Mouse (Mus musculus) stomach, postnatal 0 days (tissue): Measurements from ENCODE around the gene Dnm3. TPM values are rescaled to one million over a fixed set of nuclear protein-coding genes. Genes with fewer than 3 reads are reported as not detected.

Experiments
- ATAC-seq: fragments of 200-750 bp; cut with Nextera tagmentation; 2 replicates; pipeline ENCODE4 v1.8.0; 2017; ENCODE audit not compliant: low FRiP score, low TSS enrichment
- DNase-seq: peaks from one replicate; pipeline ENCODE4 v3.0.0-alpha.2; 2016; ENCODE audit warnings: low spot score
- H3K27ac ChIP-seq: fragments of 300-500 bp; sonication (generic); replicated peaks from 2 replicates; pipeline ENCODE4 v1.5.1; 2014; ENCODE audit warnings: mild to moderate bottlenecking, control low read depth
- H3K27me3 ChIP-seq: fragments of 300-500 bp; sonication (generic); 2 replicates; pipeline ENCODE4 v1.6.1; 2014; ENCODE audit warnings: low read length; ENCODE audit not compliant: control insufficient read depth, insufficient read depth
- H3K36me3 ChIP-seq: fragments of 300-500 bp; sonication (generic); 2 replicates; pipeline ENCODE4 v1.6.1; 2014; ENCODE audit warnings: low read length, mixed read lengths; ENCODE audit not compliant: control insufficient read depth, insufficient read depth
- H3K4me1 ChIP-seq: fragments of 300-500 bp; sonication (generic); replicated peaks from 2 replicates; pipeline ENCODE4 v1.6.1; 2014; ENCODE audit warnings: antibody characterized with exemption; ENCODE audit not compliant: control insufficient read depth, insufficient read depth
- H3K4me2 ChIP-seq: fragments of 300-500 bp; sonication (generic); replicated peaks from 2 replicates; pipeline ENCODE4 v1.6.1; 2014; ENCODE audit warnings: low read depth, mild to moderate bottlenecking, control low read depth, moderate library complexity
- H3K4me3 ChIP-seq: fragments of 300-500 bp; sonication (generic); 2 replicates; pipeline ENCODE4 v1.5.1; 2014; ENCODE audit warnings: low read depth, low read length, control low read depth
- H3K9ac ChIP-seq: fragments of 300-500 bp; sonication (generic); 2 replicates; pipeline ENCODE4 v1.6.1; 2014; ENCODE audit warnings: mild to moderate bottlenecking, low read length, control low read depth, mixed read lengths
- H3K9me3 ChIP-seq: fragments of 300-500 bp; sonication (generic); 2 replicates; pipeline ENCODE4 v1.6.1; 2016; ENCODE audit warnings: low read length; ENCODE audit not compliant: control insufficient read depth
- CTCF ChIP-seq: IDR thresholded peaks from 2 replicates; pipeline ENCODE4 v1.5.1; 2016; ENCODE audit warnings: antibody characterized with exemption, low read depth, mild to moderate bottlenecking, moderate library complexity
- EP300 ChIP-seq: optimal IDR thresholded peaks from 2 replicates; pipeline ENCODE3; 2016; ENCODE audit warnings: antibody characterized with exemption
- WGBS: fragments of 180-500 bp; shearing (Covaris S2); extraction: QIAGEN DNeasy Blood & Tissue Kit; methylation state at CpG from one replicate; pipeline ENCODE4 v1.1.7; 2014; 5-methylcytosine and 5-hydroxymethylcytosine counted together
- polyA plus RNA-seq: library from polyadenylated mRNA; unstranded; fragments of >200 nt; fragmentation: Nextera tagmentation; extraction: Ambion mirVana; gene quantifications from 2 replicates; pipeline ENCODE4 v1.2.1, GENCODE M21; 2015

Gene Dnm3
- polyA plus RNA-seq, 1 experiment from 2014 or later, result 2.1 TPM

GRCm38 (mm10) chr1:162181187-162181975, 296.5 kb downstream of the Dnm3 start:
- no peak overlapping the region for H3K4me3 ChIP-seq
- no peak overlapping the region for H3K9ac ChIP-seq
- no peaks in the 10 kb centered on the region for H3K27me3 ChIP-seq
- H3K4me1 ChIP-seq, result peaks cover under 1% of the 10 kb centered on the region
- no peak for DNase-seq
- no peaks in the 10 kb centered on the region for H3K36me3 ChIP-seq
- no peak overlapping the region for H3K4me2 ChIP-seq
- TF ChIP-seq EP300 (no peak), CTCF (peak; percentile 31)
- no peaks in the 10 kb centered on the region for H3K9me3 ChIP-seq
- 66% methylated on average over 7 of the region's 7 CpGs for WGBS
- no peak for ATAC-seq
- H3K27ac ChIP-seq, result peak overlapping the region; percentile 30; the same call in 1 of the 2 replicates

GRCm38 (mm10) chr1:162180451-162180850, 297.4 kb downstream of the Dnm3 start:
- H3K9ac ChIP-seq, result no peak overlapping the region
- no peak overlapping the region for H3K4me2 ChIP-seq
- H3K4me1 ChIP-seq, result no peaks in the 10 kb centered on the region; the same call in 1 of the 2 replicates
- ATAC-seq, result no peak
- DNase-seq, result no peak
- no peak for TF ChIP-seq EP300
- 38% methylated on average over 7 of the region's 7 CpGs for WGBS
- no peak overlapping the region for H3K27ac ChIP-seq
- no peak overlapping the region for H3K4me3 ChIP-seq
- H3K36me3 ChIP-seq, result no peaks in the 10 kb centered on the region
- no peaks in the 10 kb centered on the region for H3K9me3 ChIP-seq
- H3K27me3 ChIP-seq, result no peaks in the 10 kb centered on the region

- no peak for TF ChIP-seq CTCF
- no peak for TF ChIP-seq EP300
- Histone ChIP-seq H3K4me1 (no peaks in the 10 kb centered on the region; the same call in 1 of the 2 replicates), H3K4me2 (no peak overlapping the region), H3K27ac (no peak overlapping the region), H3K9ac (no peak overlapping the region), H3K27me3 (no peaks in the 10 kb centered on the region), H3K36me3 (no peaks in the 10 kb centered on the region), H3K4me3 (no peak overlapping the region), H3K9me3 (no peaks in the 10 kb centered on the region)
- no peak for DNase-seq
- ATAC-seq, result no peak
- WGBS, result 74% methylated on average over 4 of the region's 4 CpGs
Measured at GRCm38 (mm10) chr1:162179401-162179800, 298.4 kb downstream of the Dnm3 start.

- no peak for TF ChIP-seq CTCF
- no peak for TF ChIP-seq EP300
- ATAC-seq (no peak), DNase-seq (no peak)
- H3K9me3 ChIP-seq, result no peaks in the 10 kb centered on the region
- no peak overlapping the region for H3K27ac ChIP-seq
- no peak overlapping the region for H3K4me3 ChIP-seq
- 52% methylated on average over 6 of the region's 6 CpGs for WGBS
- H3K36me3 ChIP-seq, result no peaks in the 10 kb centered on the region
- no peaks in the 10 kb centered on the region for H3K4me1 ChIP-seq
- no peak overlapping the region for H3K4me2 ChIP-seq
- no peak overlapping the region for H3K9ac ChIP-seq
- no peaks in the 10 kb centered on the region for H3K27me3 ChIP-seq
Measured at GRCm38 (mm10) chr1:162172806-162173205, 305.0 kb downstream of the Dnm3 start.

- Histone ChIP-seq H3K9ac (no peak overlapping the region), H3K9me3 (no peaks in the 10 kb centered on the region), H3K4me1 (no peaks in the 10 kb centered on the region), H3K36me3 (no peaks in the 10 kb centered on the region), H3K4me2 (no peak overlapping the region), H3K27ac (no peak overlapping the region), H3K27me3 (no peaks in the 10 kb centered on the region), H3K4me3 (no peak overlapping the region)
- TF ChIP-seq EP300, result no peak
- no peak for TF ChIP-seq CTCF
- WGBS, result 74% methylated on average over 7 of the region's 7 CpGs
- DNase-seq (no peak), ATAC-seq (no peak)
Measured at GRCm38 (mm10) chr1:162163687-162164484, 313.9 kb downstream of the Dnm3 start.

GRCm38 (mm10) chr1:162162677-162163076, 315.2 kb downstream of the Dnm3 start:
- no peak for DNase-seq
- no peaks in the 10 kb centered on the region for H3K4me1 ChIP-seq
- ATAC-seq, result no peak
- no peak overlapping the region for H3K4me3 ChIP-seq
- TF ChIP-seq EP300, result no peak
- no peak for TF ChIP-seq CTCF
- H3K36me3 ChIP-seq, result no peaks in the 10 kb centered on the region
- no peaks in the 10 kb centered on the region for H3K9me3 ChIP-seq
- H3K27ac ChIP-seq, result no peak overlapping the region
- H3K4me2 ChIP-seq, result no peak overlapping the region
- WGBS, result 58% methylated on average over 7 of the region's 7 CpGs
- H3K27me3 ChIP-seq, result no peaks in the 10 kb centered on the region
- no peak overlapping the region for H3K9ac ChIP-seq
